Mouse (Mus musculus): ENCODE measurements around the gene Tceal3. TPM values are rescaled to one million over a fixed set of nuclear protein-coding genes. Genes with fewer than 3 reads are reported as not detected.
A peak's percentile ranks its signal among the peaks of the same experiment; 100 is the strongest.
"Not testable (repeated sequence)": the region's sequence is repeated elsewhere in the genome, so short reads cannot be mapped to it uniquely, and the experiment has no call there.

Gene Tceal3
- polyA plus RNA-seq, 1 experiment from 2014 or later = 53.8 TPM

DNA sequence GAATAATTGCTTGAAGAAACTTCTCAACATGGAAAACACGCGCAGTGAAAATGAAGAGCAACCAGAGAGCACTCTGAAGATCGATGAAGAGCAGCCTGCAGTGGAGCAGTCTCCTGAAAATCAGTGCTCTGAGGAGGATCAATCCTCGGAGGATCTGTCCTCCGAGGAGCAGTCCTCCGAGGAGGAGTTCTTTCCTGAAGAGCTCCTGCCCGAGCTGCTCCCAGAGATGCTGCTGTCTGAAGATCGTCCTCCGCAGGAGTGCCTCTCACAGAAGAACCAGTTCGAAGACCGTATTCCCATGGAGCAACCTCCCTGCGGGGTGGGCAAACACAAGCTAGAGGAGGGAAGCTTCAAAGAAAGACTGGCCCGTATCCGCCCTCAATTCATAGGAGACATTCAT is 118.1 kb downstream of the Tceal3 start:
- peak overlapping the region; percentile 55 for H3K4me2 ChIP-seq (replicated peaks)
- 29% methylated on average over 14 of the region's 14 CpGs for WGBS
- peaks cover 9% of the 10 kb centered on the region; the same call in 1 of the 2 replicates for H3K4me1 ChIP-seq
- H3K36me3 ChIP-seq = no peaks in the 10 kb centered on the region
- H3K4me3 ChIP-seq = peak overlapping the region; percentile 55
- H3K9me3 ChIP-seq = no peaks in the 10 kb centered on the region
- peak; percentile 41 for ATAC-seq (replicated peaks)
- peak overlapping the region; percentile 66 for H3K9ac ChIP-seq (replicated peaks)
- no peaks in the 10 kb centered on the region for H3K27me3 ChIP-seq
- peak overlapping the region; percentile 92 for H3K27ac ChIP-seq (replicated peaks)

DNA sequence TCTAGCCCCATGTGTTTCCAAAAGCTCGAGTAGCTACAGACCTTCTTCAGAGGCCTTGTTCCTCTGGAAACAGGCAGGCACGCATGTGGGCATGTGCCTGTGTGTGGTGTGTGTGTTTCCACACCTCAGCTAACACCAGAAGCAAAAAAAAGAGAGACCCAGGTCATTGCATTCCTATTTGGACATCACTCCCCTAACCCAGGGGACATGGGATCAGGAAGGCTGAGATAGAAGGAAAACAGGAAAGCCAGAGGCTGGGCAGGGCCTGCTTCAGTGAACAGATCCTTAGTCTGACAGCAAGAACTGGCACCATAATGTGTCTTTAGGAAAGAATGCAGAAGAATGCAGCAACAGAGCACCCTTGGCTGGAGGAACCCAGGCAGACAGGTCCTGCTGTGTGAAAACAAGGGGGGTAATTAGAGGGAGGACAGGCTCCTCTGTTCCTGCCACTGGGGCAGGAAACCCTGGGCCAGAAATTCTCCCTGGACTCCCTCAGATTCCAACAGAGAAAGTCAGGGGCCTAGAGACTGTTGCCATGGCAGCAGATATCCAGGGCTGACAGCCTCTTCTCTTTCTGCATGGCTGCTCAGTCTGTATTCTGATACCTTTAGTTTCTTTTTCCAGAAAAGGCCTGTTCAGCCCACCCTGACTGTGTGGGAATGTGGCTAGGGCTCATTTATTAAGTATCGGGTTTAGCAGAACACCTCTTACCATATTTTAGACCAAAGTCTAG is 124.3 kb downstream of the Tceal3 start:
- not testable (repeated sequence) for H3K4me1 ChIP-seq; H3K27me3 ChIP-seq; H3K9ac ChIP-seq (replicated peaks); H3K9me3 ChIP-seq; H3K36me3 ChIP-seq; H3K4me3 ChIP-seq; H3K4me2 ChIP-seq (replicated peaks)
- peak; percentile 92 for ATAC-seq (replicated peaks)
- 24% methylated on average over 3 of the region's 3 CpGs for WGBS
- H3K27ac ChIP-seq (replicated peaks) = peak overlapping the region; percentile 56; the same call in 1 of the 2 replicates

Other genes with a start within 250 kb of the Tceal3 start
- gene Kir3dl1, start 72.8 kb upstream of the Tceal3 start, polyA plus RNA-seq (2015; fragmentation: Nextera tagmentation; extraction: Ambion mirVana) = not detected in 2 replicates
- gene Kir3dl2, start 46.8 kb upstream of the Tceal3 start, polyA plus RNA-seq (2015; fragmentation: Nextera tagmentation; extraction: Ambion mirVana) = 0.17 and 0.25 TPM in 2 replicates
- gene Tceal1, start 117.1 kb downstream of the Tceal3 start, polyA plus RNA-seq (2015; fragmentation: Nextera tagmentation; extraction: Ambion mirVana) = 19.3 and 20.2 TPM in 2 replicates
- gene Morf4l2, start 152.8 kb downstream of the Tceal3 start, polyA plus RNA-seq (2015; fragmentation: Nextera tagmentation; extraction: Ambion mirVana) = 552 and 561 TPM in 2 replicates
- 0.17 TPM in 1 of 2 replicates, not detected in the other for gene Glra4, start 189.3 kb downstream of the Tceal3 start, polyA plus RNA-seq (2015; fragmentation: Nextera tagmentation; extraction: Ambion mirVana)
- gene Plp1, start 231.8 kb downstream of the Tceal3 start, polyA plus RNA-seq (2015; fragmentation: Nextera tagmentation; extraction: Ambion mirVana) = 10.3 and 12.6 TPM in 2 replicates

Data from forebrain, embryonic 15.5 days (tissue).